Mouse (Mus musculus): ENCODE results near the gene Zmynd12.

DNA sequence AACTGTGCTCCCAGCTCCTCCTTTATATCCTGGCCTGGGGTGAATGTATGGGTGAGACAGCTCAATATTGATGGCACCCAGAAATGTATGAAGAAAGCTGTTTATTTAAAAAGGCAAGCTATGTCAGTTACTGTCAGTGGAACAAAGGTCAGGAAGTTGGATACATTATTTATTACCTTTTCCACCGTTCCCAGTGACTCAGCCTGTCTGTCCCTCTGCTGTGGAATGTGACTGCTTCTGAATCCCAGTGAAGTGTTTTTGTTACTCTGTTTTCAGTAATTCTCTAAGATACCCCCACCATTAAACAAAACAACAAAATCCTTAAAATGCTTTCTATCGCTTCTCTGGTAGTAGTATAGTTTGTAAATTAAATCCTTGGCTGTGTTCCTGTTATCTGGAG is 3.0 kb downstream of the Zmynd12 start:
- TF ChIP-seq POLR2A (IDR thresholded peaks at IDR 0.05; ENCODE audit: borderline replicate concordance, extremely low read depth, low read depth, low read length) (no peak), CTCF (IDR thresholded peaks at IDR 0.05; ENCODE audit: insufficient read depth, low read length) (no peak)

All from lung, adult 2 months (tissue).